Mouse (Mus musculus): Measurements from ENCODE around the gene Gabrg3.
"Not testable (repeated sequence)": the region's sequence is repeated elsewhere in the genome, so short reads cannot be mapped to it uniquely, and the experiment has no call there.

Gene Gabrg3

GRCm38 (mm10) chr7:57314971-57315370, 72.0 kb downstream of the Gabrg3 start:
- DNase-seq (ENCODE audit: low read depth, low spot score), result no peak

GRCm38 (mm10) chr7:57312018-57312417, 75.0 kb downstream of the Gabrg3 start:
- no peak for DNase-seq (ENCODE audit: low read depth, low spot score)

- DNase-seq (ENCODE audit: low read depth, low spot score), result no peak
These were observed 79.7 kb downstream of the Gabrg3 start for GRCm38 (mm10) chr7:57307337-57307736.

- DNase-seq (ENCODE audit: low read depth, low spot score), result no peak
These were observed 90.3 kb downstream of the Gabrg3 start for GRCm38 (mm10) chr7:57296639-57297038.

- DNase-seq (ENCODE audit: low read depth, low spot score), result no peak
These were observed 92.9 kb downstream of the Gabrg3 start for GRCm38 (mm10) chr7:57294127-57294526.

GRCm38 (mm10) chr7:57293564-57293963, 93.4 kb downstream of the Gabrg3 start:
- no peak for DNase-seq (ENCODE audit: low read depth, low spot score)

GRCm38 (mm10) chr7:57283186-57283585, 103.8 kb downstream of the Gabrg3 start:
- DNase-seq (ENCODE audit: low read depth, low spot score), result no peak

GRCm38 (mm10) chr7:57278841-57279240, 108.1 kb downstream of the Gabrg3 start:
- DNase-seq (ENCODE audit: low read depth, low spot score), result no peak

GRCm38 (mm10) chr7:57260201-57260600, 126.8 kb downstream of the Gabrg3 start:
- DNase-seq (ENCODE audit: low read depth, low spot score), result no peak

GRCm38 (mm10) chr7:57258893-57259574, 128.0 kb downstream of the Gabrg3 start:
- no peak for DNase-seq (ENCODE audit: low read depth, low spot score)

- DNase-seq (ENCODE audit: low read depth, low spot score), result no peak
These were observed 143.0 kb downstream of the Gabrg3 start for GRCm38 (mm10) chr7:57243981-57244380.

- no peak for DNase-seq (ENCODE audit: low read depth, low spot score)
These were observed 172.9 kb downstream of the Gabrg3 start for GRCm38 (mm10) chr7:57214119-57214518.

GRCm38 (mm10) chr7:57186015-57186414, 201.0 kb downstream of the Gabrg3 start:
- no peak for DNase-seq (ENCODE audit: low read depth, low spot score)

- not testable (repeated sequence) for DNase-seq (ENCODE audit: low read depth, low spot score)
These were observed 211.0 kb downstream of the Gabrg3 start for GRCm38 (mm10) chr7:57175891-57176545.

- no peak for DNase-seq (ENCODE audit: low read depth, low spot score)
These were observed 220.1 kb downstream of the Gabrg3 start for GRCm38 (mm10) chr7:57166931-57167330.

- DNase-seq (ENCODE audit: low read depth, low spot score), result no peak
These were observed 228.8 kb downstream of the Gabrg3 start for GRCm38 (mm10) chr7:57158211-57158610.

- DNase-seq (ENCODE audit: low read depth, low spot score), result no peak
These were observed 233.2 kb downstream of the Gabrg3 start for GRCm38 (mm10) chr7:57153743-57154142.

GRCm38 (mm10) chr7:57150768-57151167, 236.2 kb downstream of the Gabrg3 start:
- DNase-seq (ENCODE audit: low read depth, low spot score), result no peak

- DNase-seq (ENCODE audit: low read depth, low spot score), result no peak
These were observed 248.8 kb downstream of the Gabrg3 start for GRCm38 (mm10) chr7:57138072-57138704.

GRCm38 (mm10) chr7:57133009-57133408, 254.0 kb downstream of the Gabrg3 start:
- no peak for DNase-seq (ENCODE audit: low read depth, low spot score)

- no peak for DNase-seq (ENCODE audit: low read depth, low spot score)
These were observed 254.5 kb downstream of the Gabrg3 start for GRCm38 (mm10) chr7:57132471-57132870.

GRCm38 (mm10) chr7:57100065-57100464, 286.9 kb downstream of the Gabrg3 start:
- no peak for DNase-seq (ENCODE audit: low read depth, low spot score)

GRCm38 (mm10) chr7:57082071-57082470, 304.9 kb downstream of the Gabrg3 start:
- DNase-seq (ENCODE audit: low read depth, low spot score), result no peak
